Mouse (Mus musculus) gastrocnemius, postnatal 4 days (tissue): ENCODE measurements around the gene Ak6. TPM values are rescaled to one million over a fixed set of nuclear protein-coding genes. Genes with fewer than 3 reads are reported as not detected.

ENCODE experiments used
- DNase-seq, 2 experiments: peaks; one replicate each; pipeline ENCODE4 v3.0.0; 2021 to 2022; ENCODE audit warnings: low spot score in 2 of 2, mixed read lengths in 2 of 2
- total RNA-seq, 2 experiments: library from RNA; stranded (reverse); gene quantifications; 2 replicates each; pipeline ENCODE4 v1.2.3; 2021

Gene Ak6
- total RNA-seq, 2 experiments from 2014 or later: 72.5 to 74.0 TPM

GRCm38 (mm10) chr13:100659864-100660456, 9.2 kb downstream of the Ak6 start:
- DNase-seq: peak in 1 of 2 experiments; percentile 49

- peak in 1 of 2 experiments; percentile 23 for DNase-seq
These were observed 18.7 kb downstream of the Ak6 start, which contains the start of gene Ccdc125 for GRCm38 (mm10) chr13:100669291-100670022. Gene Ccdc125 (plus strand): TSS chr13:100669717.

- DNase-seq: no peak
These were observed 19.5 kb downstream of the Ak6 start for GRCm38 (mm10) chr13:100670181-100670741.

- DNase-seq: no peak
These were observed 25.3 kb downstream of the Ak6 start for GRCm38 (mm10) chr13:100675936-100676635.

- DNase-seq: no peak
These were observed 30.8 kb downstream of the Ak6 start for GRCm38 (mm10) chr13:100681615-100682014.

GRCm38 (mm10) chr13:100682837-100683236, 32.1 kb downstream of the Ak6 start:
- no peak for DNase-seq

- DNase-seq: no peak
These were observed 33.6 kb downstream of the Ak6 start for GRCm38 (mm10) chr13:100684355-100684754.

- no peak for DNase-seq
These were observed 36.7 kb downstream of the Ak6 start for GRCm38 (mm10) chr13:100687513-100687912.

- no peak for DNase-seq
These were observed 46.8 kb downstream of the Ak6 start for GRCm38 (mm10) chr13:100697541-100697940.

GRCm38 (mm10) chr13:100698866-100699265, 48.1 kb downstream of the Ak6 start:
- no peak for DNase-seq

- no peak for DNase-seq
These were observed 52.7 kb downstream of the Ak6 start for GRCm38 (mm10) chr13:100703468-100703867.

GRCm38 (mm10) chr13:100706206-100706605, 55.4 kb downstream of the Ak6 start:
- DNase-seq: no peak

- no peak for DNase-seq
These were observed 64.7 kb downstream of the Ak6 start for GRCm38 (mm10) chr13:100715467-100715866.

Other genes with a start within 250 kb of the Ak6 start
- gene Naip1, start 198.1 kb upstream of the Ak6 start, total RNA-seq: under 1 TPM in 1 of 2 experiments, not detected in 1; 0.08 TPM
- 10 to 100 TPM; 26.4 to 27.9 TPM for gene Gtf2h2, start 158.4 kb upstream of the Ak6 start, total RNA-seq
- gene Ocln, start 98.3 kb upstream of the Ak6 start, total RNA-seq: under 1 TPM; 0.29 to 0.54 TPM
- gene Marveld2, start 34.0 kb upstream of the Ak6 start, total RNA-seq: 1 to 10 TPM; 4.3 to 4.5 TPM
- 10 to 100 TPM; 14.7 to 15.4 TPM for gene Rad17, start 72 bp downstream of the Ak6 start, total RNA-seq
- 10 to 100 TPM; 16.3 to 19.0 TPM for gene Taf9, start 600 bp downstream of the Ak6 start, total RNA-seq
- gene Ccdc125, start 18.7 kb downstream of the Ak6 start, total RNA-seq: 1 to 10 TPM; 1.0 to 1.5 TPM
- 10 to 100 TPM; 34.7 to 38.2 TPM for gene Cdk7, start 80.0 kb downstream of the Ak6 start, total RNA-seq
- gene Mrps36, start 93.7 kb downstream of the Ak6 start, total RNA-seq: 10 to 100 TPM; 81.4 to 83.7 TPM
- 1 to 10 TPM; 5.5 to 6.4 TPM for gene Cenph, start 124.9 kb downstream of the Ak6 start, total RNA-seq
- 10 to 100 TPM; 25.4 to 29.3 TPM for gene Ccnb1, start 135.6 kb downstream of the Ak6 start, total RNA-seq
- 10 to 100 TPM; 31.0 to 31.9 TPM for gene Slc30a5, start 182.4 kb downstream of the Ak6 start, total RNA-seq